Mouse (Mus musculus): ENCODE measurements around the gene Sptbn4. TPM values are rescaled to one million over a fixed set of nuclear protein-coding genes. Genes with fewer than 3 reads are reported as not detected.

Gene Sptbn4
- 0.32 TPM for polyA plus RNA-seq (2017; shearing (Covaris generic))

GRCm38 (mm10) chr7:27447419-27448286, at the start of gene Sptbn4, which contains the start of gene Blvrb:
Gene Sptbn4, minus strand, starts transcription at chr7:27447686.
Gene Blvrb, plus strand, starts transcription at chr7:27447978.

GRCm38 (mm10) chr7:27486770-27487697, 39.5 kb upstream of the Sptbn4 start, which contains the start of gene Sertad1:
Gene Sertad1, plus strand, starts transcription at chr7:27486910.

GRCm38 (mm10) chr7:27473156-27473834, 25.8 kb upstream of the Sptbn4 start, which contains the start of gene Sertad3:
Gene Sertad3, plus strand, starts transcription at chr7:27473768.

GRCm38 (mm10) chr7:27356861-27357594, 90.5 kb downstream of the Sptbn4 start, which contains the start of gene Gm20479:
Gene Gm20479, minus strand, starts transcription at chr7:27357419.

GRCm38 (mm10) chr7:27355745-27356240, 91.7 kb downstream of the Sptbn4 start, which contains the start of gene Shkbp1:
Gene Shkbp1, minus strand, starts transcription at chr7:27356019.

GRCm38 (mm10) chr7:27337175-27337853, 110.2 kb downstream of the Sptbn4 start, which contains the start of gene Ltbp4:
Gene Ltbp4, minus strand, starts transcription at chr7:27337692.

Other genes starting within 250 kb of the Sptbn4 start
- 20.9 TPM for gene Itpkc, start 219.0 kb downstream of the Sptbn4 start, polyA plus RNA-seq (2017; shearing (Covaris generic))
- gene Coq8b, start 214.7 kb downstream of the Sptbn4 start, polyA plus RNA-seq (2017; shearing (Covaris generic)) = 12.7 TPM
- 1.9 TPM for gene Numbl, start 189.3 kb downstream of the Sptbn4 start, polyA plus RNA-seq (2017; shearing (Covaris generic))
- 1.3 TPM for gene Ltbp4, start 110.0 kb downstream of the Sptbn4 start, polyA plus RNA-seq (2017; shearing (Covaris generic))
- gene Shkbp1, start 91.7 kb downstream of the Sptbn4 start, polyA plus RNA-seq (2017; shearing (Covaris generic)) = 70.3 TPM
- gene Gm20479, start 90.3 kb downstream of the Sptbn4 start, polyA plus RNA-seq (2017; shearing (Covaris generic)) = not detected
- 6.3 TPM for gene Blvrb, start 292 bp upstream of the Sptbn4 start, polyA plus RNA-seq (2017; shearing (Covaris generic))
- 24.5 TPM for gene Sertad3, start 26.1 kb upstream of the Sptbn4 start, polyA plus RNA-seq (2017; shearing (Covaris generic))
- 96.6 TPM for gene Sertad1, start 39.2 kb upstream of the Sptbn4 start, polyA plus RNA-seq (2017; shearing (Covaris generic))
- gene Prx, start 51.6 kb upstream of the Sptbn4 start, polyA plus RNA-seq (2017; shearing (Covaris generic)) = 0.71 TPM
- gene Hipk4, start 75.6 kb upstream of the Sptbn4 start, polyA plus RNA-seq (2017; shearing (Covaris generic)) = 0.21 TPM
- gene Pld3, start 105.5 kb upstream of the Sptbn4 start, polyA plus RNA-seq (2017; shearing (Covaris generic)) = 197 TPM
- 14.3 TPM for gene 2310022A10Rik, start 105.5 kb upstream of the Sptbn4 start, polyA plus RNA-seq (2017; shearing (Covaris generic))
- 91.2 TPM for gene Akt2, start 143.9 kb upstream of the Sptbn4 start, polyA plus RNA-seq (2017; shearing (Covaris generic))
- gene Ttc9b, start 206.2 kb upstream of the Sptbn4 start, polyA plus RNA-seq (2017; shearing (Covaris generic)) = not detected
- 12.3 TPM for gene Map3k10, start 226.9 kb upstream of the Sptbn4 start, polyA plus RNA-seq (2017; shearing (Covaris generic))
- gene Zfp607b, start 241.7 kb upstream of the Sptbn4 start, polyA plus RNA-seq (2017; shearing (Covaris generic)) = 1.3 TPM

All from effector memory CD4-positive, alpha-beta T cell, adult 7 months (primary cell).